Mouse (Mus musculus) lung, adult 2 months (tissue): Measurements from ENCODE around the gene Nipal3.

Source experiments
- CTCF ChIP-seq: fragments of 200-500 bp; IDR thresholded peaks from 2 replicates; pipeline ENCODE4 v1.5.1; 2011; ENCODE audit warnings: mild to moderate bottlenecking, low read length, control low read depth; ENCODE audit not compliant: insufficient read depth
- POLR2A ChIP-seq: fragments of 200-500 bp; IDR thresholded peaks from 2 replicates; pipeline ENCODE4 v1.6.1; 2011; ENCODE audit warnings: low read depth, mild to moderate bottlenecking, control low read depth, low read length, borderline replicate concordance; ENCODE audit errors: extremely low read depth

DNA sequence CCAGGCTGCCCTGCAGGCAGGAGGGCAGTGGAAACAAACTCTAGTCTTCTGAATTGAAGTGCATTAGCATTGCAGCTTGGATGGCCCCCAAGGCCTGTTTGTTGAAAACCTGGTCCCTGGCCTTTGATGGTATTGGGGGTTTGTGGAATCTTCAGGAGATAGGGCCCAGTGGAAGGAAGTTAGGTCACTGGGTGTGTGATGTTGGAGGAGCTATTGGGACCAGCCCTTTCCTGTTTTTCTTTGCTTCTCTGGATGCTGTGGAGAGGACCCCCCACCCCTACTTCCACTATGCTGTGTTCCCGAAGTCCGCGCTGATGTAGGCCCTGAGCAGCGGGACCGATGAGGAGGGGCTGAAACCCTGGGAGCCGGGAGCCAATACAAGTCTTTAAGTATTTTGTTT is 3.3 kb upstream of the Nipal3 start:
- no peak for TF ChIP-seq CTCF
- TF ChIP-seq POLR2A, result no peak; the same call in 1 of the 2 replicates
